Mouse (Mus musculus): Measurements from ENCODE around the gene Hrh3. TPM values are rescaled to one million over a fixed set of nuclear protein-coding genes. Genes with fewer than 3 reads are reported as not detected.
A peak's percentile ranks its signal among the peaks of the same experiment; 100 is the strongest.

Hrh3 gene
- total and polyA plus RNA-seq, 2 experiments from 2014 or later, result 3.4 to 5.9 TPM

GRCm38 (mm10) chr2:180117485-180118194, 13.4 kb upstream of the Hrh3 start:
- H3K27me3 ChIP-seq (ENCODE audit: insufficient read depth, low read length), result no peaks in the 10 kb centered on the region
- H3K9me3 ChIP-seq (ENCODE audit: low read length), result no peaks in the 10 kb centered on the region
- no peak overlapping the region for H3K4me3 ChIP-seq (ENCODE audit: low read length)
- H3K4me1 ChIP-seq (ENCODE audit: insufficient read depth, low read length), result peaks cover 37% of the 10 kb centered on the region
- 8% methylated on average over 13 of the region's 13 CpGs for WGBS
- peak overlapping the region; percentile 77; the same call in 1 of the 2 replicates for H3K27ac ChIP-seq
- TF ChIP-seq CTCF (IDR thresholded peaks at IDR 0.05; ENCODE audit: low read depth), result no peak
- DNase-seq (ENCODE audit: low spot score) (peak; percentile 86), ATAC-seq (peak; percentile 19; the same call in 1 of the 2 replicates)
- H3K36me3 ChIP-seq (ENCODE audit: insufficient read depth, low read length), result no peaks in the 10 kb centered on the region
- peak overlapping the region; percentile 70 for H3K4me2 ChIP-seq (ENCODE audit: low read depth, low read length)
- H3K9ac ChIP-seq (replicated peaks; ENCODE audit: low read length), result no peak overlapping the region

GRCm38 (mm10) chr2:180116741-180117484, 12.6 kb upstream of the Hrh3 start:
- Histone ChIP-seq H3K9me3 (ENCODE audit: low read length) (no peaks in the 10 kb centered on the region), H3K4me1 (ENCODE audit: insufficient read depth, low read length) (peaks cover 37% of the 10 kb centered on the region), H3K36me3 (ENCODE audit: insufficient read depth, low read length) (no peaks in the 10 kb centered on the region), H3K9ac (replicated peaks; ENCODE audit: low read length) (no peak overlapping the region), H3K4me3 (ENCODE audit: low read length) (no peak overlapping the region), H3K27ac (no peak overlapping the region), H3K27me3 (ENCODE audit: insufficient read depth, low read length) (no peaks in the 10 kb centered on the region), H3K4me2 (ENCODE audit: low read depth, low read length) (no peak overlapping the region)
- no peak for DNase-seq (ENCODE audit: low spot score)
- ATAC-seq, result no peak
- 60% methylated on average over 8 of the region's 8 CpGs for WGBS
- TF ChIP-seq CTCF (IDR thresholded peaks at IDR 0.05; ENCODE audit: low read depth), result no peak

GRCm38 (mm10) chr2:180116081-180116493, 11.8 kb upstream of the Hrh3 start:
- TF ChIP-seq CTCF (IDR thresholded peaks at IDR 0.05; ENCODE audit: low read depth), result no peak
- Histone ChIP-seq H3K9ac (replicated peaks; ENCODE audit: low read length) (no peak overlapping the region), H3K4me2 (ENCODE audit: low read depth, low read length) (no peak overlapping the region), H3K4me1 (ENCODE audit: insufficient read depth, low read length) (peaks cover 37% of the 10 kb centered on the region), H3K27ac (no peak overlapping the region), H3K27me3 (ENCODE audit: insufficient read depth, low read length) (no peaks in the 10 kb centered on the region), H3K4me3 (ENCODE audit: low read length) (no peak overlapping the region), H3K36me3 (ENCODE audit: insufficient read depth, low read length) (no peaks in the 10 kb centered on the region), H3K9me3 (ENCODE audit: low read length) (no peaks in the 10 kb centered on the region)
- 65% methylated on average over 10 of the region's 10 CpGs for WGBS
- DNase-seq (ENCODE audit: low spot score), result no peak
- ATAC-seq, result no peak

GRCm38 (mm10) chr2:180115279-180115678, 11.0 kb upstream of the Hrh3 start:
- H3K9ac ChIP-seq (replicated peaks; ENCODE audit: low read length), result no peak overlapping the region
- no peak for TF ChIP-seq CTCF (IDR thresholded peaks at IDR 0.05; ENCODE audit: low read depth)
- H3K4me2 ChIP-seq (ENCODE audit: low read depth, low read length), result no peak overlapping the region
- no peaks in the 10 kb centered on the region for H3K27me3 ChIP-seq (ENCODE audit: insufficient read depth, low read length)
- 0 out of 2 replicates have a peak overlapping the region, but pooled peaks have one; percentile 32 for H3K27ac ChIP-seq
- H3K9me3 ChIP-seq (ENCODE audit: low read length), result no peaks in the 10 kb centered on the region
- 19% methylated on average over 6 of the region's 6 CpGs for WGBS
- H3K36me3 ChIP-seq (ENCODE audit: insufficient read depth, low read length), result no peaks in the 10 kb centered on the region
- peak; percentile 47 for DNase-seq (ENCODE audit: low spot score)
- no peak overlapping the region for H3K4me3 ChIP-seq (ENCODE audit: low read length)
- H3K4me1 ChIP-seq (ENCODE audit: insufficient read depth, low read length), result peaks cover 35% of the 10 kb centered on the region
- no peak for ATAC-seq

GRCm38 (mm10) chr2:180113909-180114890, 9.9 kb upstream of the Hrh3 start:
- Histone ChIP-seq H3K4me1 (ENCODE audit: insufficient read depth, low read length) (peaks cover 28% of the 10 kb centered on the region), H3K36me3 (ENCODE audit: insufficient read depth, low read length) (no peaks in the 10 kb centered on the region), H3K27me3 (ENCODE audit: insufficient read depth, low read length) (no peaks in the 10 kb centered on the region), H3K4me2 (ENCODE audit: low read depth, low read length) (no peak overlapping the region), H3K9ac (replicated peaks; ENCODE audit: low read length) (no peak overlapping the region), H3K4me3 (ENCODE audit: low read length) (no peak overlapping the region), H3K27ac (peak overlapping the region; percentile 32; the same call in 1 of the 2 replicates), H3K9me3 (ENCODE audit: low read length) (no peaks in the 10 kb centered on the region)
- 38% methylated on average over 17 of the region's 17 CpGs for WGBS
- peak; percentile 53 for TF ChIP-seq CTCF (IDR thresholded peaks at IDR 0.05; ENCODE audit: low read depth)
- ATAC-seq, result no peak
- DNase-seq (ENCODE audit: low spot score), result peak; percentile 83

DNA sequence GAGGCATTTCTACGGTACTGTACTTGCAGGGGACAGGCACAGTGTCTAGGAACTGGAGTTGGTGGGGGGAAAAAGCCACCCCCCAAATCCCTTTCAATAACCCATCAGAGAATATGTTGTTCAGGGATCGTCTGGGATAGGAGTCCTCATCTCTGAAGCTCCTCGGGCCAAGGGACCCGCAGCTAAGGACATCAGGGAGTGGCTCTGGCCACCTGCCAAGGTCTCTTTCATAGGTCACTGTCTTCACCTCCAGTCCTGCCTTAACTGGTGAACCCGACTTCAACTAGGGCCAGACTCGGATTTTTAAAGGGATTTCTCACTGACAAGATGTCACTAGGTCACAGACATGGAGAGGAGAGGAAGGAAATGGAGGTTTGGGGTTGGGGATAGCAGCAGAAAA, 4.0 kb upstream of the Hrh3 start:
- ATAC-seq, result no peak
- peaks cover 6% of the 10 kb centered on the region; the same call in 1 of the 2 replicates for H3K27me3 ChIP-seq (ENCODE audit: insufficient read depth, low read length)
- TF ChIP-seq CTCF (IDR thresholded peaks at IDR 0.05; ENCODE audit: low read depth), result no peak

More for the DNA sequence above, 4.0 kb upstream of the Hrh3 start:
- 60% methylated on average over 6 of the region's 6 CpGs for WGBS
- H3K27ac ChIP-seq, result no peak overlapping the region
- H3K4me2 ChIP-seq (ENCODE audit: low read depth, low read length), result no peak overlapping the region
- no peak for DNase-seq (ENCODE audit: low spot score)
- H3K9ac ChIP-seq (replicated peaks; ENCODE audit: low read length), result no peak overlapping the region
- H3K4me1 ChIP-seq (ENCODE audit: insufficient read depth, low read length), result peaks cover 3% of the 10 kb centered on the region; the same call in 1 of the 2 replicates
- H3K9me3 ChIP-seq (ENCODE audit: low read length), result no peaks in the 10 kb centered on the region
- no peak overlapping the region for H3K4me3 ChIP-seq (ENCODE audit: low read length)
- H3K36me3 ChIP-seq (ENCODE audit: insufficient read depth, low read length), result no peaks in the 10 kb centered on the region

All from hindbrain, postnatal 0 days (tissue).